Mouse (Mus musculus): ENCODE measurements at regions not wholly inside any gene's neighbourhood (a gene's known extent, or its start where the extent isn't known, plus 50 kb on each side); places are given as distances from the start of the nearest gene placed in this dataset.
"Not testable (repeated sequence)": the region's sequence is repeated elsewhere in the genome, so short reads cannot be mapped to it uniquely, and the experiment has no call there.

DNA sequence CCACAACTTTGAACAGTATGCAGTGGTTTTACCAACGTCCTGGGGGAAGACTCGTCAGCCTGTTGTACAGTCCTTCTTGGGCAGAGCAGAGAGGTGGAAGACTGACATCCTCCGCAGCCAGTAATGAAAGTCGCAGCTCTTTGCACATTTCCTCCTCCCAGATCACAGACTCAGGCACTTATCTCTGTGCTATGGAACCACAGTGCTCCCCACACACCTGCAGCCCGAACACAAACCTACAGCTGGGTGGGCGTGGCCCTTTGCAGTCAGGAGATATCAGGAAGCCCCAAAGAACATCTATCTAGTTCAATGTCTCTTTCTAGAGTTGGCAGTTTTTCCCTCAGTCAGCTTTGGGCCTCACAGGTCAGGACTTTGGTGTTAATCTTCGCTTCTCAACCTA lies 524.0 kb downstream of the Dad1 start:
- not testable (repeated sequence) for TF ChIP-seq CTCF, EP300 (IDR thresholded peaks at IDR 0.05)

Measured in lung, postnatal 0 days (tissue).